Mouse (Mus musculus): Measurements from ENCODE around the gene Wbp1l.

GRCm38 (mm10) chr19:46620016-46620808 lies 21.3 kb downstream of the Wbp1l start:
- TF ChIP-seq CTCF (IDR thresholded peaks at IDR 0.05; ENCODE audit: low read depth, low read length) = no peak
- no peak for TF ChIP-seq TAL1 (conservative IDR thresholded peaks at IDR 0.05; ENCODE audit: low read depth, low read length)
- no peak for TF ChIP-seq GATA1 (IDR thresholded peaks at IDR 0.05; ENCODE audit: borderline replicate concordance, low read length)
- no peak for TF ChIP-seq GATA2 (IDR thresholded peaks at IDR 0.05; ENCODE audit: borderline replicate concordance, low read depth, low read length)

Measured in G1E (cell line).